Mouse (Mus musculus): ENCODE measurements around the gene Tmem175. TPM values are rescaled to one million over a fixed set of nuclear protein-coding genes. Genes with fewer than 3 reads are reported as not detected.
A peak's percentile ranks its signal among the peaks of the same experiment; 100 is the strongest.
"Not testable (repeated sequence)": the region's sequence is repeated elsewhere in the genome, so short reads cannot be mapped to it uniquely, and the experiment has no call there.

Tmem175 gene
- 63.1 and 66.6 TPM in 2 replicates for polyA plus RNA-seq (2012; rRNA removed)

DNA sequence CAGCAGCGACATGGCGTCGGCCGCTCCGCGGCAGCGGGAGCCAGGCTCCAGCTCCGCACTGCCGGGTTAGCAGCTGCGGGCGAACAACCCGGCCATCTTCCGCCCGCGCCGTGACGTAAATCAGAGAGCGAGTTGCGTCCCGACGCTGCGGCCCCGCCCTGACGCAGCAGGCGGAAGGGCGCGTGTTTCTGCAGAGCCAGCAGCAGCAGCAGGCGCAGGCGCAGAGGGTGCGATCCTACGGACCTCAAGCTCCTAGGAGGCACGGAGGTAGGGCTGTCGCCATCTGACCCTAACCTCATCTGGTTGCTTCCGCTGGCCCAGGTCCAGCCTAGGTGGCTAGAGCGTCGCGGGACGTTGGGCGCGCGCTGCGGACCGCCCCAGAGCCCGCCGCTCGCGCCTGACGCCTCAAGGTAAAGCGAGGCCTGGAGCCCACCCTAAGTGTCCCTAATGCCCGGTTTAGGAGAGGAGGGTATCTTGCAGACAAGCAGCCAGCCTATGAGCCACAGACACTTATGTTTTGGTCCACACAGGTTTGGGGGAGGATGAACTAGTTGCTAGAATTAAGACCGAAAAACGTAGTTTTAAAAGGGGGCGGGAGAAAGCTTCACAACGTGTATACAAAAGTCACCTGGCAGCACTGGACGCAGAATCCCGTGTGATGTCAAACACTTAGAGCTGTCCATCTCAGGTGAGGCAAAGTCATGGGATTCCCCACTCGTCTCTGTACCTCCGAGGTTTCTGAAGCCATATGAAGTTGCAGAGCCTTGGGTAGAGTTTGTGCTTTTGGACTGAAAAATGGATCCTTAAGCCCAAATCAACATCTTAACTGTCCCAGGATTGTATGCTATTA lies at the start of gene Tmem175, which contains the start of gene Gak:
Gene Tmem175 (plus strand): TSS at position 137 of the 850 bp plus-strand sequence.
Gene Gak (minus strand): TSS at position 122 of the 850 bp plus-strand sequence.
- DNase-seq (ENCODE audit: extremely low spot score in 1 of 2, low spot score in 1 of 2): peak; percentile 86 to 92

DNA sequence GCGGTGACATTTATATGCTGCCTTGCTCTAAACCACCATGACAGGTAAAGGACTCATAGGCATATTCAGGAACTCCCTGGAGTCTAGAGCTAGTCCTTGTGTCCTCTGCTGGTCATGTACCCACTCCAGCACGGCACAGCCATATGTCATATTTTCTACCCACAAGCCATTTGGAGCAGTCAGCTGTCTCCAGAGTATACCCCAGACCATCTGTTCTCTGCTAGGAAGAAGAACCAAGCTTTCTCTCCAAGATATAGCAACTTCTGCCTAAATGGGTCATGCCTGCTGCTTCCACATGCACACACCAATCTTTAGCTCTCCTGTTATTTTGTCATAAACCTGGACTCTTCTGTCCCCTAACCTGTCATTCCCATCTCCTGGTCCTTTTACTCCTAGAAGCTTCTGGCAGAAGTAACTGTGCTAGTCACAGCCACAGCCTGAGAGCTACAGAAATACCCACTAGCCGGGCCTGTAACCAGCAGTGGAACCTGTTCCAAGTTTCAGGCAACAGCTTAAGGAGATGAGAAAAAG lies 48.1 kb upstream of the Tmem175 start:
- DNase-seq (ENCODE audit: extremely low spot score in 1 of 2, low spot score in 1 of 2): peak; percentile 58 to 79

- DNase-seq (ENCODE audit: extremely low spot score in 1 of 2, low spot score in 1 of 2): no peak
These were observed 29.6 kb upstream of the Tmem175 start for GRCm38 (mm10) chr5:108599923-108600322.

DNA sequence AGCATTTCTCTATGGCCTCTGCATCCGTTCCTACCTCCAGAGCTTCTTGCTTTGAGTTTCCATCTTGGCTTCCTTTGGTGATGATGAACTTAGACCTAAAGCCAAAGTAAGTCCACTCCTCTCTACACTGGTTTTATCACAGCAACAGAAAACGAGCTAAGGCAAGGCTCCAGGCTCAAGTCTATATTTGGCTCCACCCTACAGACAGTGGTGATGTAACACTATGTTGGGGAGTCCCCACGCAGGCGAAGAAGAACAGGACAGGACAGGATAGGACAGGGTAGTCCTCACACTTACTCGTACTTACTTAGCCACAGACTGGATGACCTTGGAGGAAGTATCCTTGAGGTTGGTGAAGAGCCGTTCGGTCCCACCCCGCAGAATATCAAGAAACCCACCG lies 27.0 kb upstream of the Tmem175 start:
- DNase-seq (ENCODE audit: extremely low spot score in 1 of 2, low spot score in 1 of 2): peak; percentile 11 to 59

DNA sequence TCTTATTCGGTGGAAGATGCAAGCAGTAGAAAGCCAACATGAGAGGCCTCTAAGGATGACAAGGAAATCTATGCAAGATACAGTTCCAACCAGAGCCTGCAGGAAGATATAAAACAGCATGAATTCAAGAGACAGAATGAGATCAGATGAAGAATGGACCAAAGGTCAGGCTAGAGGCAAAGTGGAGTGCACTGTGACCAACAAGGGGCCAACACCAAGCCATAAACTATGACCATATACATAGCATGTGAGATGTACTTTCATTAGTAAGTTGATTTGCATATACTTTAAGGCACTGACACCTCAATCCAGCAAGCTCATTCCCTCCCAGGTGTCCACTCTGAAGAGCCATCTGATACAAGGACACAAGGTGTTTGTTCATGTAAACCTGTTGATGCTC lies 19.1 kb upstream of the Tmem175 start:
- no peak for DNase-seq (ENCODE audit: extremely low spot score in 1 of 2, low spot score in 1 of 2)

DNA sequence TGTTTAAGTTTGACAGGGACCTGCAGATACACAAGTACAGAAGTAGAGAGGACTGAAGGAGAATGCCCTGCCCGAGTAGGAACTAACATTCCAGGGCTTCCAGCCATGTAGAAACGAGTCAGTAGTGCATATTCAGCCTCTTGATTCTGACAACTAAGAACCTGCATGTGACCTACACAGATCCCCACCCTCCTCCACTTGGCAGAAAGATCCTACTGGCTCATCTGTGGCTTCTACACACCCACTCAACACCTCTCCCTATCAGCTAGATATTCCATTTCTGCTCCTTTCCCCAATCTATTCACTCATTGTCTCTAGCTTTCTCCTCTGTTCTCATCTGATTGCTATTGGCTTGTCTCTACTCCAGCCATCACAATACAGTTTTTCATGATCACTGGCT lies 7.7 kb upstream of the Tmem175 start:
- peak in 1 of 2 experiments; percentile 45 for DNase-seq (ENCODE audit: extremely low spot score in 1 of 2, low spot score in 1 of 2)

DNA sequence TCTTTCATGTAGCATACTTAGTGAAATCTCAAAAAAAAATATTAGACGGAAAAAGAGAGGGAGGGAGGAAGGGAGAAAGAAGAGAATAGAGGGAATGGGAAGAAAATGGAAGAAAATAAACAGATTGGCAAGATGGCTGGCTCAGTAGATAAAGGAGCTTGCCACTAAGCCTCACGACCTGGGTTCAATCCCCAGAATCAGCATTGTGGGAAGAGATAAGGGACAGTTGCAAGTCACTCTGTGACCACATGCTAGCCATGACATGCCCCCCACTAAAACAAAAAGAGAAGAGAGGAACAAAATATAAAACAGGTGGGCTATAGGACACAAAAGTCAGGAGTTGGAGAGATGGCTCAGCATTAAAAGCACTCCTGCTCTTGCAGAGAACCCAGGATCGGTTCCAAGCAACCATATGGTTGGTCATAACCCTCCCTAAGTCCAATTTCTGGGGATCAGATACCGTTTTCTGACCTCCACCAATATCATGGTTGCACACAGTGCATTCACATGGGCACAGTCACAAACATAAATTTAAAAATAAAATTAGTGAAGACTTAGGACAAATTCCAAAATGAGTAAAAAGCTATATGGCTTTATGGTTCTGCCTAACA lies 3.4 kb upstream of the Tmem175 start:
- no peak for DNase-seq (ENCODE audit: extremely low spot score in 1 of 2, low spot score in 1 of 2)

DNA sequence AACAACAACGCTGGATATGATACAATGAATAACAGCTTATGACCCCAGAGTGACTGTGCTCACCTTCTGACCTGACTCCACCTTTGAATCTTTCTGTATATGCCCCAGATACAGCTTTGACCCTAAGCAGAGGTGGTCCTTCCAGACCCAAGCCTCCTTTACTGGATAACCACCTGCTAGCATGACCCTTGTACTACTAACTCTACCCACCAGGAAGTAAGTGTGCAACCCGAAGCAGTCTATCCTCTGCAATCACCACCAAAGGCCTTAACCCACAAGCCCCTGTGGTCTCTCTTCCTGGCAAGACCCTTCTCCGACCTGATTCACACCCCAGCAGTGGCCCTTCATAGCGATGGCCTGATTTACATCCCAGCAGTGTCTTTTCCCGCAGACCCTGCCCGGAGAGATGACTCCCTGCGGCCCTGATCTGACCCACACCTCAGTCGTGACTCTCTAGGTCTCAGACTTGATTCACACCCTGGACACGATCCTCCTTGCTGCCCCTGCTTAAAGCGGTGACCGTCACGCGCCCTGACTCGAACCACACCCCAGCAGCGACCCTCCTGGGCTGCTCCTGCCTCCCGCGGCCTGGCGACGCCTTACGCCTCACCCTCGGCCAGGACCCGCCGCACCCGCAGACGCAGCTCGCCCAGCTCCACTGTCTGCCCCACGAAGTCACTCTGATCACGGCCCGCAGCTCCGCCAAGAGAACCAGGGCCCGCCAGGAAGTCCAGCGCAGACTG lies 508 bp upstream of the Tmem175 start:
- DNase-seq (ENCODE audit: extremely low spot score in 1 of 2, low spot score in 1 of 2): no peak

DNA sequence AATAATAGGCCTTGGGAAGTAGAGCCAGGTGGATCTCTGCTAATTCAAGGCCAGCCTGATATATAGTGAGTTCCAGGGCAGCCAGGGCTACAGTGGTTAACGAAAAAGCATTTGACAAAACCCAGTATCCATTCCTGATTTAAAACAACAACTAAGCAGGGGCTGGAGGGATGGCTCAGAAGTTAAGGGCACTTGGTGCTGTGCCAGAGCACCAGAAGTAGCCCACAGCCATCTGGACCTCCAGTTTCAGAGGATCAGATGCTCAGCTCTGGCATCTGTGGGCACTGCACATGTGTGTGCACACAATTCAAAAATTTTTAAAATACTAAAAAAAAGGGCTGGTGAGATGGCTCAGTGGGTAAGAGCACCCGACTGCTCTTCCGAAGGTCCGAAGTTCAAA lies 4.1 kb downstream of the Tmem175 start:
- no peak for DNase-seq (ENCODE audit: extremely low spot score in 1 of 2, low spot score in 1 of 2)

GRCm38 (mm10) chr5:108634088-108634487 lies 4.5 kb downstream of the Tmem175 start:
- DNase-seq (ENCODE audit: extremely low spot score in 1 of 2, low spot score in 1 of 2): not testable (repeated sequence)

DNA sequence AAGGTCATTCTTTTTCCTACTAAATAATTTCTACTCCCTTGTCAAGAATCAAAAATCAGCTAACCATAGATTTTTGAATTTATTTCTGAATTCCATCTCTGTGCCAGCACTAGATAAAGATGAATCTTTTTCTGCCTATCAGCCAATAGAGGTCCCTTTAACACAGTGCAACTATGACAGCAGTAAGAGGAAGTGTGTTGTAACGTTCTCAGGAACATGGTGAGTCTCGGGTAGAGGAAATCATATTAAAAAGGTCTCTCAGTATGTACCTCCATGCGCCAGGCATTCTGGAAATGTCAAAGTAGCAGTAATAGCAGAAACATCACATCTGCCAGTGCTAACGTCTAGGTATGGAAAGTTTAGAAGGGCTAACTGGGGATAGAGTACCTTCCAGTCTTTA lies 6.6 kb downstream of the Tmem175 start:
- DNase-seq (ENCODE audit: extremely low spot score in 1 of 2, low spot score in 1 of 2): no peak

DNA sequence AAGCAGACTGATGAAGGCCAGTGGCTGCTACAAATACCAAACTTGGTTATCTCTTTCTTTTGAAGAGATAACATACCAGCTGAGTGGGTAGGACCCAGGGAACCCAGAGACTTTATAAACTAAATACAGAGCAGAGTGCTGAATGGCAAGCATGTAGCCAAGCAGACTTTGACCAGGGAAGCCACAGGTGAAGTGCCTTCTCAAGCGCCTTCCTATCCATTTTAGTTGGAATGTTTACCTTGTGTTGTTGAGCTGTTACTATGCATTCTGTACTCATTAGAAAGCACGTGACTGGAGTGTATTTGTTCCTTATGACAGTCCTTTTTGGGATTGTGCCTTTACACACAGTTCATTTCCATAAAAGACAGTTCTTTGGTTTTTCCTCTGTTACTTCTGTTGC lies 14.1 kb downstream of the Tmem175 start:
- no peak for DNase-seq (ENCODE audit: extremely low spot score in 1 of 2, low spot score in 1 of 2)

DNA sequence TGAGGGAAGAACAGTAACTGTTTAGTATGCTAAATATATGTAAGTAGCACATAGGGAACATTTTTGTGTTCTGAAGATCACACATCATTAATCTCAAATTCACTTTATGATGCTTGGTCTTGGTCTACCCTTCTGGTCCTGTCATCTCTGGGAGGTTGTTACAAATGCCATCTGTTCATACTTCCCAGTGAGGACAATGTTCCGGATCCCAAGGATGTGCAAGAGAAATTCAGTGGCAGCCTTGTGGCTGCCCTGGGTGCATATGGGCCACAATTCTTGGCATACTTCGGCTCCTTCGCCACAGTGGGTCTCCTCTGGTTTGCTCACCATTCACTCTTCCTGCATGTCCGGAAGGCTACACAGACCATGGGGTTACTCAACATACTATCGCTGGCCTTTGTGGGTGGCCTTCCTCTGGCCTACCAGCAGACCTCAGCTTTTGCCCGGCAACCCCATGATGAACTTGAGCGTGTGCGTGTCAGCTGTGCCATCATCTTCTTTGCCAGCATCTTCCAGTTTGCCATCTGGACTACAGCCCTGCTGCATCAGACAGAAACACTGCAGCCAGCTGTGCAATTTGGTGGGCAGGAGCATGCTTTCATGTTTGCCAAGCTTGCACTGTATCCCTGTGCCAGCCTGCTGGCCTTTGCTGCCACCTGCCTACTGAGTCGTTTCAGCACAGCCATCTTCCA lies 16.2 kb downstream of the Tmem175 start:
- DNase-seq (ENCODE audit: extremely low spot score in 1 of 2, low spot score in 1 of 2): peak in 1 of 2 experiments; percentile 39

DNA sequence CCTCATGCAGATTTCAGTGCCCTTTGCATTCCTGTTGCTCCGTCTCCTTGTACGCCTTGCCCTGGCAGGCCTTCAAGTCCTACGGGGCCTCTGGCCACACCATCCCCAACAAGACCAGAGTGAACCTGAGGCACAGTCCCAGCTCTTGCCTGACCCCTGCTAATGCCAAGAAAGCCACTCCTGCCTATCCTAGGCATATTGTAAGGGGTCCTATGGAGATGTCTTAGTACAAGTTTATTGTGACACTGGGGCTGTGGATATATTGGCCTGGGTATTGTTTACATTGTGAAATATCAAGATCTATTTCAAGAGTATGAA lies 16.7 kb downstream of the Tmem175 start:
- no peak for DNase-seq (ENCODE audit: extremely low spot score in 1 of 2, low spot score in 1 of 2)

DNA sequence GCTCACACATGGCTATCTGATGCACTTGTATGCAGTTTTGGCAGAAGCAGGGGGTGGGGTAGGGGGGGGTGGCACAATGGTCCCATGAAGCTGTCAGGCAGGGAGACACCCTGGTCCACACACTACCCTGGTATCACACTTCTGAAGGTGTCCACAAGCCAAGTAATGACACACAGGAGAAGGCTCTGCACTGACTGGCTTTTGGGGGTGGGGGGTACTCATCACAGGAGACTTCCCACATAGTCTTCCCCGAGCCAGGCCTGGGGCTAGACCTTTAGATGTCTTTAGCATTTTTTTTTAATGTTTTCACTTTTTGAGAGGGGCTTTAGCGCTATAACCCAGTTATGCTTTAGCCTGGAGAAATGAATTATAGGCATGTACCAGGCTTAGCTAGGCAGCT lies 17.7 kb downstream of the Tmem175 start:
- DNase-seq (ENCODE audit: extremely low spot score in 1 of 2, low spot score in 1 of 2): no peak

DNA sequence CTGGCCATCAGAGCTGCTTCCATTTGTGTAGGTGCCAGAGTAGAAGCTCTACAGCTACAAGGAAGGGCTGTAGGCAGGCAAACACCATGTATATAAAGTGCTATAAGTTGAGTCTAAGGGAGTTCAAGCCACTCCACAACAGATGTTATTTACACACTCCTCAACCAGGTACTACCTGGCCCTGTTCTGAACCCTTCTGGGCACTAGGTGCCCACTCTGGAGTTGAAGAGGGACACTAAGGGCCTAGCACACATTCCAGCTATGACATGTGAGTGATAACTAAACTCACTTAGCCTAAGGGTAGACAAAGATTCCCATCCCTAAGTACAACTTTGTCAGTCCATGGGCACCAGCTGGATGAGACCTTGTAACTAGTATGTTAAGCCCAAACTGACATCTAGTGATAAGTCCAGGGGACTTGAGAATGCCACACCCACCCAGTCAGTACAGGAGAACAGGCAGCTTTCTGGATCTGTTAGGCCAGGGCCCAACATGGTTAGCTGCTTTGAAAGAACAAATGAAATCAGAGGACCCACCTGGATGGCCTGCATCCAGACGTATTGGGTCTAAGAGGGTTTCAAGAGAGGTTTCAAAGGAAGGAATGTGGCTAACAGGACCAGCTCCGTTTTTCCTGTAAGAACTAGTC lies 18.4 kb downstream of the Tmem175 start:
- DNase-seq (ENCODE audit: extremely low spot score in 1 of 2, low spot score in 1 of 2): no peak

DNA sequence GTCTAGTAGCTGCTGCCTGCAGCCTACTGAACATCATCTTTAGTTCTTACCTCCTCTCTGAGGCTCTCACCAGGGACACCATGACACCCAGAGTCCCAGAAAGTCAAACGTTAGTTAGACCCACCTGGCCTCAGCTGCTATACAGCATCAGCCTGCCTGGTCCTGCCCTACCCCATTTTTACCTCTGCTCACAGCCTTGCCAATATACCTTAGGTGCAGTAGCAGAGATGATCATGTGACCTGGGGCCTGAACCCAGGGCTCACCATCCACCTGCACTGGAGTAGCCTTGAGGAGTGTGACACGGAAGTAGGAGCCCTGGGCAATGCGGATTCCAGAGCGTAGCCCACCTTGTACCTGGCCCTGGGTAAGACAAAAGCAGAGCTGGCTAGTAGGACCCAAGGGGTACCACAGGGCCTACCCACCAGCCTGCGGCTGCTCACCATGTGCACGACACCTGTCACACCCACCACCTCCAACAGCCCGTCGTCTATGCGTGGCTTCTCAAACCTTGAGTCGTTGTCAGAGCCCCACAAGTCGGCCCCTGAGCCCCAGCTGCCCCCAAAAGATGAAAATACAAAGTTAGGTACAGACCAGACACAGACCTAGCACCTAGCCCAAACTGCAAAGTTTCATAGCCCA lies 19.5 kb downstream of the Tmem175 start:
- no peak for DNase-seq (ENCODE audit: extremely low spot score in 1 of 2, low spot score in 1 of 2)

GRCm38 (mm10) chr5:108650341-108650740 lies 20.8 kb downstream of the Tmem175 start:
- DNase-seq (ENCODE audit: extremely low spot score in 1 of 2, low spot score in 1 of 2): no peak

DNA sequence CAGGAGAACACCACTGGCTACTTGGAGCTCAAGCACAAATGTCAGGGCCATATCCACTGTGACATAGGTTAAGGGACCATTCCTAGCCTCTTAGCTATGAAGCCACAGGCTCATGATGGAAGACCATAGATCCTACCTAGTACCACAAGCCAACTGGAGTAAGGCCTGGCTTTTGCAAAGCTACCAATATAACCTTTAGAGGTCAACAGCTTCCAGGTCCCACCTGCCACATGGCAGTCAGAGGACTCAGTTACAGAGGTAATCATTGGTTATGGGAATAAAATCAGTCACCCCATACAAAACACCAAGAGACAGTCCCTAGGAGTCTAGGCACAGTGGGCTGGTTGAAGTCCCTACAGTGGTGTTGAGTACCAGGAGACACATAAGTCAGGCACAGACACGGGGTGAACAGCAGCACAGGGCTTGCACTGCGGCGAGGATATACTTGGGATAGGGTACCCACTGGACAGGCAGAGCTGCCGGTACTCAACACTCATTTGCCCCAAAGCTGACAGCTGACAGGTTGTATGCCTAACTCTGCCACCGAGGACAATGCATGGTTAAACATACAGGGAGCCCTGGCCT lies 21.7 kb downstream of the Tmem175 start:
- DNase-seq (ENCODE audit: extremely low spot score in 1 of 2, low spot score in 1 of 2): no peak

Measured in frontal cortex, adult 2 months (tissue).